Mouse (Mus musculus): Measurements from ENCODE around the gene Rassf5.

The Rassf5 gene

DNA sequence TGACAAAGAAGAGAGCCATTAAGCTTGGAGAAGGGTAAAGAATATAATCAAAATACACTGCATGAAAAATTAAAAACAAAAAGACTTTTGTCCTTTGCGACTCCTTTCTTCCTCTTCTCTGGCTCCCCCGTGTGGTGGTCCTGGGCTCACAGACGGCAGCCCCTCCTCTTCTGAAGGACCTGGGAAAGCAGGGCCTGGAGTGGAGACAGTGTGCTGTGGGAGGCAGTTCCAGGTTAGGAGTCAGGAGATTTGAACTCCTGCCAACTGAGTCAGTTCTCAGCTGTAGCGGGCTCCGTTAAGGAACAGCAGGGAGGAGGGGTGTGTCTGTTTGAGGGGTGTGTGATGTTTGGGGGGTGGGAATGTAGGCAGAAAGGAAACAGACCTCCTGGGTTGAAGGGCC is 37.5 kb downstream of the Rassf5 start:
- DNase-seq = peak; percentile 88

- no peak for DNase-seq
These were observed 38.7 kb downstream of the Rassf5 start for GRCm38 (mm10) chr1:131206342-131206741.

- DNase-seq = no peak
These were observed 40.6 kb downstream of the Rassf5 start for GRCm38 (mm10) chr1:131204461-131204860.

- no peak for DNase-seq
These were observed 43.7 kb downstream of the Rassf5 start for GRCm38 (mm10) chr1:131201391-131201790.

GRCm38 (mm10) chr1:131200588-131200987 is 44.5 kb downstream of the Rassf5 start:
- DNase-seq = no peak

DNA sequence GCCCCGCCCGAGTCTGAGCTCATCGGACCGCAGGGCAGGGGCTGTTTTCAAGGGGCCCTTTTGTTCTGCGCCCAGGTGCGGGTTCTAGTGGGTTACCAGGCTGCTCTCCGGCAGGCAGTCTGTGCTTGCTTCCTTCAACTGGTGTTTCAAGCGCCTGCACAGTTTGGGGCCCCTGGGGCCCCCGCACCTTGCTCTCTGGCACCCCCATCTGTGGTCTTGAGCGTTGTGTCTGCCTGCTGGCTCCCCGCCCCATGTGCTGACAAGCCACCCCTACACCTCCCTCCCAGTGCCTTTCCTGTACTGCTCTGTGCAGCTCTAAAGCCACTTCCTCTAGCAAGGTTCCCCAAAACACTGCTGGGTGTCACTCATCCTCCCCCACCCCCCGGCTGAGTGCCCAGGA is 45.1 kb downstream of the Rassf5 start:
- no peak for DNase-seq

GRCm38 (mm10) chr1:131199118-131199821 is 45.8 kb downstream of the Rassf5 start:
- DNase-seq = no peak

DNA sequence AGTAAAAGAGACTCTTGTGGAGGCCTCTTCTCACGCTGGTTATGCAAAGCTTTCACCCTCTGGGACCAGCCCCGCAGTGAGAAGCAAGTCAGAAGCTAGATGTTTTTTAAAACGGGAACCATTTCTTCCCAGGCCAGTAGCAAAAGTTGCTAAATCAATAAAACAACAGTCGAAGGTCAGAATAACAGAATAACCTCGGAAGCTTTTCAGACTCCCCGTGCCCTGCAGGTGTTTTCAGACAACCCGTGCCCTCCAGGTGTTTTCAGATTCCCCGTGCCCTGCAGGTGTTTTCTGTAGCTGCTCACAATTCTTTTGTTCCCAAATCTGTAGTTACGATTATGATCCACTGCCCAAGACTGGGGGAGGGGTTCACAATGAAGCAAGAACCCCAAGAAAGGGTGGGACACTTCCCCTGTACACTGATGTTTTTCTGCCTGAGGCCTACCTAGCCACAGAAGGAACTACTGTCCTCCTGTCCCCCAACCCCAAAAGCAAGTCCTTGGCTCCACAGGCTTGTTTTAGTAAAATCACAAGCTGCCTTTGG is 46.6 kb downstream of the Rassf5 start:
- no peak for DNase-seq

- DNase-seq = no peak
These were observed 49.0 kb downstream of the Rassf5 start for GRCm38 (mm10) chr1:131196107-131196506.

GRCm38 (mm10) chr1:131195653-131196052 is 49.4 kb downstream of the Rassf5 start:
- DNase-seq = no peak

- DNase-seq = no peak
These were observed 51.3 kb downstream of the Rassf5 start for GRCm38 (mm10) chr1:131193746-131194145.

DNA sequence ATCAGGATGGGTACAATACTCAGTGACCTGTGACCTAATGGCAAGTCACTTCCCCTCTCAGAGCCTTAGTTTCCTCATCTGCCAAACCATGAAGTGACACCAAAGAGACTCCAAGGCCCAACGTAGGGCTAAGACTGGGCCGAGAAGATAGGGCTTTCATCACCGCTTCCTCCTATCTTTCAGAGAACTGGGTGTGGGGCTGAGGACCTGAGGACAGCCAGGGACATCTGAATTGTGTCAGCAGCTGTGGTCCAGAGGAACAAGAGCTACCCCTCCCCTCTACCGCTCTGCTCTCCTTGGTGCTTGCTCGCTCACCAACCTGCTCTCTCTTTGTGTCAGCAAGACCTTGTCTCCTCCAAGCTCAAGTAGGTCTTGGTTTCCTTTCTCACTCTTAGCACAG is 56.4 kb downstream of the Rassf5 start:
- no peak for DNase-seq

DNA sequence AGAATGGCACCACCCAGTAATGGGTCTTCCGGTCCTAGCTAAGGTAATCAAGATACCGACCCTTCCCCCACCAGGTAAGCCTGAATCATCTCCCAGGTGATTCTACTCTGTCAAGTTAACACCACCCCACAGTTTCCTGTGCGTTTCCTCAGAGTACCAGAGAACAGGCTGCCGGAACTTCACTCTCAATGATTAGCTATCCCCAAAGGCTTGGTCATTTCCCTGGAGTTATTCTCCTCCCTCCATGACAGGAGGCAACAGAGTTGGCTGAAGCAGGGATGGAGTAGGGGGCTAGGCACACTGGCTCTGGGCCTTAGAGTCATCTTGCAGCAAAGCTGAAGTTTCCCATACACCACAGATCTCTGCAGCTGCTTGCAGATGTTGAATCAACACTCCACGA is 57.2 kb downstream of the Rassf5 start:
- DNase-seq = no peak

DNA sequence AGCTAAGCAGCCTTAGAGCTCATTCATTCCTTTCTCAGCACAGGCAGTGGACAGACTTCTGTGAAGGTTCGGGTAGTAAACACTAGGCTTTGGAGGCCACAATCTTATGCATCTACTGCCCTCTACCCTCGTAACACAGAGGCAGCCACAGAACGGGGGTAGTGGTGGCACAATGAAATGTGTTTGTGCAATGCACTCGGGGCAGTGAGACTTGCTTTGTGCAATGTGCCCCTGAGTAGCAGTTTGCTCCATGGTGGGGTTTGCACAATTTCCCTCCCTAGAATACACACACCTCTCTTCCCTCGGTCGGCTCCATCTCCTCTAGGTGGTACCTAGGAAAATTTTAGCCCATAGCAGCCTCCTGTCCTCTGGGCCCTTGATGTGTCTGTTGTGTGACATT is 58.1 kb downstream of the Rassf5 start:
- no peak for DNase-seq

GRCm38 (mm10) chr1:131185821-131186506 is 59.1 kb downstream of the Rassf5 start:
- DNase-seq = no peak

DNA sequence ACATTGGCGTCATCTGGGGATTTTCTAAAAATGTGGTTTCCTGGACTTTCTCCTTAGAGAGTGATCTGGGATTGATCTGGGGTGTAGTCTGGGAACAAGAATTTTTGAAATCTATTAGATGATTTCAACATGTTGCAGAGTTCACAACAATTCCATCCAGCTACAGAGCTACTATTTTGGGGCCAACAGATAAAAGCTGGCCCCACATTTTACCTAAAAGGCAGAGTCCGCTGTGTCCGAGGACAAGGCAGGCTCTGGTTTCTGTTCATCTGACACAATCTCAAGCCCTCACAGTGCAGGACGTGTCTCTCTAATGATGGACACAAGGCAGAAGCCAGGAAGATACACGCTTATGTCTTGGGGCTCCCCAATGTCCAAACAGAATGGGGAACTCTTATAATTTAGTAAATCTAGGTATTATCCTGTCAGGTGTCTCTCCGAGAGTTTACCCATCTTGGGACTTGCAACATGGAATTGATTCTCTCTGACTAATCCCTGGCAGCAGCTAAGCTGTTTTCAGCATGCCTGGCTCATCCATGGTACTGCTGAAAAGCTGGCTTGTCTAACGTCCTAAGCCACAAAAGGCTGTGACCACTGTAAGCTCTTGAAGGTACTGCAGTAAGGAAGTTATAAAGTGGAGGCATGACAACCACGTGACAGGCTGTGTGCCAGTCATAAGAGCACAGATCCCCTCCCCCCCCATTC is 60.0 kb downstream of the Rassf5 start:
- no peak for DNase-seq

- no peak for DNase-seq
These were observed 60.7 kb downstream of the Rassf5 start for GRCm38 (mm10) chr1:131184253-131184955.

GRCm38 (mm10) chr1:131183201-131183600 is 61.9 kb downstream of the Rassf5 start:
- DNase-seq = no peak

- DNase-seq = peak; percentile 87
These were observed 63.2 kb downstream of the Rassf5 start for GRCm38 (mm10) chr1:131181642-131182527.

DNA sequence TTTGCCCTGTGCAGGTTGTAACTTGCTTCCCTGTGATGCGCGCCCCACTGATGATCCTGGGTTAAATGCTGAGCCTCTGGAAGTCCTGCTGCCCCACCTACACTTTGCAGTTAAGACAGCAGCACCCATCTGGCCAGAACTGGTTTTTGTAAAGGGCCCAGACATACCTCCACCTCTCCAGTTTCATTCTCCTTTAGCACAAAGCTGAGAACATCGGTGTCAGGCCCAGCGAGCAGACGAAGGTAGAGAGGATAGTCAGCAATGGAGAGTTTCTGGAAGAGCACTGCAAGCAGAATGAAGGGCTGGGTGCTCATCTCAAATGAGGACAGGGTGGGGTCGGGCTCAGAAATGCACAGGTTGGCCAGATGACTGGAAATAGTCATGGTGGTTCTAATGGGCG is 64.7 kb downstream of the Rassf5 start:
- DNase-seq = no peak

DNA sequence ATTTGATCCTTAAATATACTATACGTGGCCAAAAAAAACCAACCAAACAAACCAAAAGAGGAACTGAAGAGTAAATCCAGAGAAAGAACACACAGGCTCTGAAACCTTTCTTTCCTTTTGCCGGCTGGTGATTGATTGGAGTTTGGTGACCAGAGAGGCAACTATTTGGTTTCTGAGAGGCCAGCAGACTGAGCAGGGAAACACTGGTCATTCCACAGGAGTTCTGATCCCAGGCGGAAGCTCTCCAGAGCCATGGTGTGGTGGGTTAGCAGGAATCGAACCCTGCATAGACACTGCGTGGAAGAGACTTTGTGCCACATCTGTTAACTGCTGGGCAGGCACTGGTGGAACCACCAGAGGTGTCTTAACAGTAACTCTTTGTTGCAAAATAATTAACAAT is 67.0 kb downstream of the Rassf5 start:
- DNase-seq = no peak

GRCm38 (mm10) chr1:131177249-131177648 is 67.8 kb downstream of the Rassf5 start:
- no peak for DNase-seq

Data from right cerebral cortex, postnatal 4 days (tissue).